Mouse (Mus musculus): ENCODE results near the gene Dera.
A peak's percentile ranks its signal among the peaks of the same experiment; 100 is the strongest.

Dera gene

GRCm38 (mm10) chr6:137757891-137758290 lies 3.5 kb downstream of the Dera start:
- DNase-seq (ENCODE audit: low spot score in 2 of 2), result no peak

GRCm38 (mm10) chr6:137759681-137760080 lies 5.3 kb downstream of the Dera start:
- peak in 1 of 2 experiments; percentile 33 for DNase-seq (ENCODE audit: low spot score in 2 of 2)

GRCm38 (mm10) chr6:137760966-137761365 lies 6.6 kb downstream of the Dera start:
- DNase-seq (ENCODE audit: low spot score in 2 of 2), result no peak

- no peak for DNase-seq (ENCODE audit: low spot score in 2 of 2)
Observed at GRCm38 (mm10) chr6:137764572-137765210, 10.3 kb downstream of the Dera start.

- no peak for DNase-seq (ENCODE audit: low spot score in 2 of 2)
Observed at GRCm38 (mm10) chr6:137766177-137766576, 11.8 kb downstream of the Dera start.

- no peak for DNase-seq (ENCODE audit: low spot score in 2 of 2)
Observed at GRCm38 (mm10) chr6:137771621-137772250, 17.4 kb downstream of the Dera start.

- no peak for DNase-seq (ENCODE audit: low spot score in 2 of 2)
Observed at GRCm38 (mm10) chr6:137772918-137773636, 18.7 kb downstream of the Dera start.

- DNase-seq (ENCODE audit: low spot score in 2 of 2), result no peak
Observed at GRCm38 (mm10) chr6:137773637-137774028, 19.3 kb downstream of the Dera start.

- no peak for DNase-seq (ENCODE audit: low spot score in 2 of 2)
Observed at GRCm38 (mm10) chr6:137774166-137774565, 19.8 kb downstream of the Dera start.

GRCm38 (mm10) chr6:137775159-137775558 lies 20.8 kb downstream of the Dera start:
- no peak for DNase-seq (ENCODE audit: low spot score in 2 of 2)

GRCm38 (mm10) chr6:137776981-137777380 lies 22.6 kb downstream of the Dera start:
- DNase-seq (ENCODE audit: low spot score in 2 of 2), result no peak

- DNase-seq (ENCODE audit: low spot score in 2 of 2), result no peak
Observed at GRCm38 (mm10) chr6:137783899-137784637, 29.7 kb downstream of the Dera start.

- no peak for DNase-seq (ENCODE audit: low spot score in 2 of 2)
Observed at GRCm38 (mm10) chr6:137788976-137789590, 34.7 kb downstream of the Dera start.

GRCm38 (mm10) chr6:137789658-137790057 lies 35.3 kb downstream of the Dera start:
- no peak for DNase-seq (ENCODE audit: low spot score in 2 of 2)

GRCm38 (mm10) chr6:137795494-137795893 lies 41.1 kb downstream of the Dera start:
- DNase-seq (ENCODE audit: low spot score in 2 of 2), result no peak

- peak in 1 of 2 experiments; percentile 8 for DNase-seq (ENCODE audit: low spot score in 2 of 2)
Observed at GRCm38 (mm10) chr6:137796596-137797567, 42.5 kb downstream of the Dera start.

- no peak for DNase-seq (ENCODE audit: low spot score in 2 of 2)
Observed at GRCm38 (mm10) chr6:137799253-137799652, 44.9 kb downstream of the Dera start.

GRCm38 (mm10) chr6:137803456-137804005 lies 49.2 kb downstream of the Dera start:
- no peak for DNase-seq (ENCODE audit: low spot score in 2 of 2)

- DNase-seq (ENCODE audit: low spot score in 2 of 2), result no peak
Observed at GRCm38 (mm10) chr6:137804121-137804520, 49.8 kb downstream of the Dera start.

GRCm38 (mm10) chr6:137804606-137805005 lies 50.3 kb downstream of the Dera start:
- no peak for DNase-seq (ENCODE audit: low spot score in 2 of 2)

Data from right cerebral cortex, postnatal 36 days (tissue).